In genomic region chr19:42750196-42750595, GRCm38 (mm10) we compare ENCODE assay signal across 22 mouse cellular contexts. TPM values are rescaled to one million over a fixed set of nuclear protein-coding genes. Genes with fewer than 3 reads are reported as not detected.
A peak's percentile ranks its signal among the peaks of the same experiment; 100 is the strongest.
DNase-seq lines count a peak whose midpoint lies in the region; ATAC-seq and TF ChIP-seq lines count a peak whose summit lies in the region.
"Had no signal": no experiment of that assay in that cellular context is flagged by ENCODE, and none has a peak within 500 bp of the region (broad histone marks: within the 10 kb centered on the region; RNA-seq: fewer than 3 reads in every experiment).

No protein-coding gene starts in this region.

- H3K27ac ChIP-seq in heart, embryonic 15.5 days = no peak overlapping the region
- H3K27ac ChIP-seq in kidney, embryonic 16.5 days (ENCODE audit: low read length) = no peak overlapping the region; the same call in 1 of the 2 replicates
- peak overlapping the region; percentile 39 for H3K27ac ChIP-seq in kidney, postnatal 0 days
- H3K27ac ChIP-seq: embryonic facial prominence, embryonic 15.5 days; gastrocnemius, adult 2 months; limb, embryonic 13.5 days; liver, embryonic 13.5 days; midbrain, embryonic 12.5 days; stomach, postnatal 0 days had no signal

- peak overlapping the region; percentile 31; the same call in 1 of the 2 replicates for H3K4me2 ChIP-seq in heart, embryonic 15.5 days
- no peak overlapping the region for H3K4me2 ChIP-seq in kidney, embryonic 16.5 days (replicated peaks; ENCODE audit: low read depth, low read length)
- H3K4me2 ChIP-seq in kidney, postnatal 0 days (ENCODE audit: low read length) = no peak overlapping the region
- H3K4me2 ChIP-seq: embryonic facial prominence, embryonic 15.5 days; limb, embryonic 13.5 days; liver, embryonic 13.5 days; lung, embryonic 14.5 days; midbrain, embryonic 12.5 days had no signal

- no peak for TF ChIP-seq CTCF in kidney, postnatal 0 days (IDR thresholded peaks at IDR 0.05; ENCODE audit: low read depth)

- no peak for ATAC-seq in heart, embryonic 15.5 days (replicated peaks; ENCODE audit: insufficient number of reproducible peaks, insufficient read depth, low FRiP score, low read depth)
- ATAC-seq in kidney, embryonic 16.5 days (ENCODE audit: low FRiP score, low TSS enrichment) = no peak
- ATAC-seq in kidney, postnatal 0 days (replicated peaks; ENCODE audit: low FRiP score, low read depth) = peak; percentile 50; the same call in 1 of the 2 replicates
- ATAC-seq: forebrain, embryonic 14.5 days; hindbrain, embryonic 16.5 days had no signal

- H3K36me3 ChIP-seq in heart, embryonic 15.5 days = no peaks in the 10 kb centered on the region
- H3K36me3 ChIP-seq in kidney, embryonic 16.5 days (ENCODE audit: insufficient read depth, low read length) = no peaks in the 10 kb centered on the region
- H3K36me3 ChIP-seq in kidney, postnatal 0 days (ENCODE audit: insufficient read depth, low read length) = no peaks in the 10 kb centered on the region
- H3K36me3 ChIP-seq: embryonic facial prominence, embryonic 15.5 days; hindbrain, embryonic 10.5 days; limb, embryonic 13.5 days; liver, embryonic 13.5 days; midbrain, embryonic 12.5 days had no signal

- no peaks in the 10 kb centered on the region for H3K27me3 ChIP-seq in heart, embryonic 15.5 days
- no peaks in the 10 kb centered on the region for H3K27me3 ChIP-seq in kidney, embryonic 16.5 days (ENCODE audit: insufficient read depth, low read length)
- H3K27me3 ChIP-seq in kidney, postnatal 0 days (ENCODE audit: insufficient read depth, low read length) = no peaks in the 10 kb centered on the region
- H3K27me3 ChIP-seq: embryonic facial prominence, embryonic 15.5 days; limb, embryonic 13.5 days; liver, embryonic 13.5 days; midbrain, embryonic 12.5 days had no signal

- no peaks in the 10 kb centered on the region for H3K9me3 ChIP-seq in heart, embryonic 15.5 days (replicated peaks)
- no peaks in the 10 kb centered on the region for H3K9me3 ChIP-seq in kidney, embryonic 16.5 days (ENCODE audit: low read length)
- H3K9me3 ChIP-seq in kidney, postnatal 0 days (replicated peaks; ENCODE audit: low read length) = no peaks in the 10 kb centered on the region
- H3K9me3 ChIP-seq: embryonic facial prominence, embryonic 15.5 days; hindbrain, embryonic 10.5 days; limb, embryonic 13.5 days; liver, embryonic 13.5 days; midbrain, embryonic 12.5 days had no signal

- H3K4me3 ChIP-seq in heart, embryonic 15.5 days = no peak overlapping the region
- no peak overlapping the region for H3K4me3 ChIP-seq in kidney, embryonic 16.5 days (ENCODE audit: low read length)
- no peak overlapping the region for H3K4me3 ChIP-seq in kidney, postnatal 0 days (replicated peaks; ENCODE audit: low read depth, low read length)
- H3K4me3 ChIP-seq: embryonic facial prominence, embryonic 15.5 days; gastrocnemius, adult 2 months; hindbrain, embryonic 10.5 days; limb, embryonic 13.5 days; liver, embryonic 13.5 days; midbrain, embryonic 12.5 days had no signal

- no peak overlapping the region for H3K9ac ChIP-seq in heart, embryonic 15.5 days
- H3K9ac ChIP-seq in kidney, embryonic 16.5 days (replicated peaks; ENCODE audit: low read length) = no peak overlapping the region
- no peak overlapping the region for H3K9ac ChIP-seq in kidney, postnatal 0 days (ENCODE audit: low read depth, low read length)
- H3K9ac ChIP-seq: embryonic facial prominence, embryonic 15.5 days; limb, embryonic 13.5 days; liver, embryonic 13.5 days; lung, embryonic 14.5 days; midbrain, embryonic 12.5 days had no signal

- DNase-seq in heart, adult 9 months (ENCODE audit: low spot score in 2 of 2) = no peak
- peak; percentile 68 to 84 for DNase-seq in kidney, adult 8-10 months
- DNase-seq in kidney, postnatal 0 days (ENCODE audit: low spot score) = no peak
- DNase-seq in yolk sac, embryonic 10.5 days (ENCODE audit: low spot score) = peak; percentile 37
- no peak for DNase-seq in thymus, postnatal 10 days (ENCODE audit: low spot score in 2 of 2)
- DNase-seq: adrenal gland, postnatal 14 days; cerebellum, adult 9-10 months; gastrocnemius, adult 2 months; layer of hippocampus, adult 9-11 months; liver, embryonic 13.5 days; lung, embryonic 14.5 days; right cerebral cortex, postnatal 14 days; thymus, adult 2 months had no signal

- H3K4me1 ChIP-seq in heart, embryonic 15.5 days (replicated peaks) = peaks cover 41% of the 10 kb centered on the region
- peaks cover 35% of the 10 kb centered on the region for H3K4me1 ChIP-seq in kidney, embryonic 16.5 days (ENCODE audit: insufficient read depth, low read length)
- peaks cover 24% of the 10 kb centered on the region for H3K4me1 ChIP-seq in kidney, postnatal 0 days (replicated peaks; ENCODE audit: insufficient read depth, low read length)

- WGBS in heart, embryonic 15.5 days = 42% methylated on average over 11 of the region's 11 CpGs
- 50% methylated on average over 11 of the region's 11 CpGs for WGBS in kidney, embryonic 16.5 days
- WGBS in kidney, postnatal 0 days = 44% methylated on average over 11 of the region's 11 CpGs

RNA-seq across cellular contexts. Expression of gene Pyroxd2, which starts 2.4 kb away (rescaled TPM):
- polyA plus RNA-seq in heart, embryonic 15.5 days (2015; fragmentation: Nextera tagmentation; extraction: Ambion mirVana) = 4.8 and 5.3 TPM in 2 replicates
- polyA plus RNA-seq in kidney, embryonic 16.5 days (2015; fragmentation: Nextera tagmentation; extraction: Ambion mirVana) = 9.7 and 9.9 TPM in 2 replicates
- polyA plus RNA-seq in kidney, postnatal 0 days (2015; fragmentation: Nextera tagmentation; extraction: Ambion mirVana) = 11.0 and 14.2 TPM in 2 replicates

RNA-seq across cellular contexts. Expression of gene Hps1, which starts 29.6 kb away (rescaled TPM):
- polyA plus RNA-seq in heart, embryonic 15.5 days (2015; fragmentation: Nextera tagmentation; extraction: Ambion mirVana) = 4.3 and 7.4 TPM in 2 replicates
- polyA plus RNA-seq in kidney, embryonic 16.5 days (2015; fragmentation: Nextera tagmentation; extraction: Ambion mirVana) = 16.8 and 16.9 TPM in 2 replicates
- 12.9 and 13.8 TPM in 2 replicates for polyA plus RNA-seq in kidney, postnatal 0 days (2015; fragmentation: Nextera tagmentation; extraction: Ambion mirVana)

Comparison
In these comparisons a context has a peak if more than half of its experiments do, and no peak if none do; other contexts are left out.
1. DNase-seq: peak in kidney, adult 8-10 months (2 of 2) and yolk sac, embryonic 10.5 days (single experiment); none in heart, adult 9 months (0 of 2), kidney, postnatal 0 days (single experiment) and thymus, postnatal 10 days (0 of 2).